Mouse (Mus musculus): ENCODE measurements around the gene Ndufaf8. TPM values are rescaled to one million over a fixed set of nuclear protein-coding genes. Genes with fewer than 3 reads are reported as not detected.

Ndufaf8 gene
- polyA plus RNA-seq, 1 experiment, result 33.1 TPM

GRCm38 (mm10) chr11:120134847-120135530 is 36.3 kb downstream of the Ndufaf8 start:
- DNase-seq (ENCODE audit: low read depth), result no peak

GRCm38 (mm10) chr11:120136195-120136594 is 37.5 kb downstream of the Ndufaf8 start:
- DNase-seq (ENCODE audit: low read depth), result no peak

- no peak for DNase-seq (ENCODE audit: low read depth)
Observed at GRCm38 (mm10) chr11:120136796-120137624, 38.3 kb downstream of the Ndufaf8 start.

- DNase-seq (ENCODE audit: low read depth), result no peak
Observed at GRCm38 (mm10) chr11:120137625-120138004, 38.9 kb downstream of the Ndufaf8 start.

- DNase-seq (ENCODE audit: low read depth), result no peak
Observed at GRCm38 (mm10) chr11:120139309-120139731, 40.6 kb downstream of the Ndufaf8 start.

GRCm38 (mm10) chr11:120140255-120140654 is 41.5 kb downstream of the Ndufaf8 start:
- no peak for DNase-seq (ENCODE audit: low read depth)

- no peak for DNase-seq (ENCODE audit: low read depth)
Observed at GRCm38 (mm10) chr11:120142601-120143051, 43.9 kb downstream of the Ndufaf8 start.

GRCm38 (mm10) chr11:120143708-120144497 is 45.2 kb downstream of the Ndufaf8 start:
- no peak for DNase-seq (ENCODE audit: low read depth)

- no peak for DNase-seq (ENCODE audit: low read depth)
Observed at GRCm38 (mm10) chr11:120148201-120148855, 49.6 kb downstream of the Ndufaf8 start.

GRCm38 (mm10) chr11:120149510-120150200 is 50.9 kb downstream of the Ndufaf8 start:
- no peak for DNase-seq (ENCODE audit: low read depth)

Other genes with a start within 250 kb of the Ndufaf8 start
- 46.5 and 49.6 TPM in 2 replicates for gene Chmp6, start 185.5 kb upstream of the Ndufaf8 start, polyA plus RNA-seq (2012; rRNA removed)
- 86.9 and 90.7 TPM in 2 replicates for gene Baiap2, start 156.2 kb upstream of the Ndufaf8 start, polyA plus RNA-seq (2012; rRNA removed)
- gene Aatk, start 51.8 kb upstream of the Ndufaf8 start, polyA plus RNA-seq (2012; rRNA removed), result 20.5 and 25.6 TPM in 2 replicates
- 8.8 and 9.8 TPM in 2 replicates for gene Cep131, start 12.1 kb upstream of the Ndufaf8 start, polyA plus RNA-seq (2012; rRNA removed)
- gene Tepsin, start 197 bp upstream of the Ndufaf8 start, polyA plus RNA-seq (2012; rRNA removed), result 24.4 and 32.5 TPM in 2 replicates
- 153 and 192 TPM in 2 replicates for gene Slc38a10, start 52.4 kb downstream of the Ndufaf8 start, polyA plus RNA-seq (2012; rRNA removed)
- 7.4 and 10.7 TPM in 2 replicates for gene Bahcc1, start 134.0 kb downstream of the Ndufaf8 start, polyA plus RNA-seq (2012; rRNA removed)
- 916 and 1,199 TPM in 2 replicates for gene Actg1, start 249.6 kb downstream of the Ndufaf8 start, polyA plus RNA-seq (2012; rRNA removed)

Measured in gonadal fat pad, adult 2 months (tissue).